Mouse (Mus musculus): Measurements from ENCODE around the gene Otud7a. TPM values are rescaled to one million over a fixed set of nuclear protein-coding genes. Genes with fewer than 3 reads are reported as not detected.
A peak's percentile ranks its signal among the peaks of the same experiment; 100 is the strongest.

Otud7a gene
- polyA plus RNA-seq, 1 experiment from 2014 or later = 3.4 TPM

- H3K4me3 ChIP-seq = no peak overlapping the region
- no peaks in the 10 kb centered on the region for H3K36me3 ChIP-seq (replicated peaks)
- H3K4me1 ChIP-seq = no peaks in the 10 kb centered on the region
- H3K9ac ChIP-seq = no peak overlapping the region
- 62% methylated on average over 2 of the region's 2 CpGs for WGBS
- no peaks in the 10 kb centered on the region for H3K9me3 ChIP-seq
- ATAC-seq (replicated peaks) = no peak
- no peak overlapping the region for H3K4me2 ChIP-seq
- H3K27ac ChIP-seq = no peak overlapping the region
- no peaks in the 10 kb centered on the region for H3K27me3 ChIP-seq (replicated peaks)
Measured at GRCm38 (mm10) chr7:63586184-63586870, 141.8 kb downstream of the Otud7a start.

DNA sequence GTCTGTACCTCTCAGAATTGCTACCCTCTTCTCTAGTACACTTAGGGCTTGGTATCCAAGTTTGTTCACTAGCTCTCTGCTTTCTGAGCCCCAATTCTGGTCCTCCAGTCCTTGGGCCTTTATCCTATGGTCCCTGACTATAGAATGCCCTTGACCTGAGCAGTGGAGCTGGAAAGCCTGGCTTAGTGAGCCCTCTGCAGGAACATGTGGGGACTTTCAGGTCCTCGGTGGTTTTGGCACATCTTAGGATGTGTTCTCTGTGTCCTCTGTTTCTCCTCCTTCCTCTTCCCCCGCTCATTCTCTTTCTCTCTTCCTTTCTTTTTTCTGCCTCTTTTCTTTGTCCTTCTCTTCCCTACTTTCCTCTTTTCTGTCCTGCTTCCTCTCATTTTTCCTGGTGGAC lies 145.8 kb downstream of the Otud7a start:
- H3K9me3 ChIP-seq = no peaks in the 10 kb centered on the region
- no peak overlapping the region for H3K4me2 ChIP-seq
- 83% methylated on average over 2 of the region's 2 CpGs for WGBS
- H3K27ac ChIP-seq = no peak overlapping the region
- no peaks in the 10 kb centered on the region for H3K27me3 ChIP-seq (replicated peaks)
- no peaks in the 10 kb centered on the region for H3K36me3 ChIP-seq (replicated peaks)
- ATAC-seq (replicated peaks) = no peak
- H3K4me1 ChIP-seq = no peaks in the 10 kb centered on the region
- H3K9ac ChIP-seq = no peak overlapping the region
- H3K4me3 ChIP-seq = no peak overlapping the region

DNA sequence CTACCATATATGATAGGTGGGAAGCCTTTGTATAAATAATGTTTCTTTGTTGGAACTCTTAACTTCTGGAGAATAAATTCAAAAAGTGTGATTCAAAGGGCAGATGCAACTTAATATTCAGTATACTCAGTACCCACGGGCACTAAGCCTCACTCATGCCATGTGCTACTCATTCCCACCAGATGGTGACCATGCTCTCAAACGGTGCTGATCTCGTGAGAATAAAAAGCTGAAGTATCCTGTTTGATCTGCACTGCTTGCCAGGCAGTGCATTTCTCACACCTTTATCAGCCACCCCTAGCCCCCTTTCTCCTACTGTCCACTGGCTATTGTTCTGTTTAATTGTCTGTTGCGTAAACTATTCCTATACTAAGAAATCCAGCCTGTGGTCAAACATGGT lies 146.8 kb downstream of the Otud7a start:
- ATAC-seq (replicated peaks) = no peak
- WGBS = 68% methylated on average over 4 of the region's 4 CpGs
- H3K27ac ChIP-seq = no peak overlapping the region

GRCm38 (mm10) chr7:63592061-63592460 lies 147.5 kb downstream of the Otud7a start:
- Histone ChIP-seq H3K4me1 (no peaks in the 10 kb centered on the region), H3K27me3 (replicated peaks) (no peaks in the 10 kb centered on the region), H3K27ac (no peak overlapping the region), H3K36me3 (replicated peaks) (no peaks in the 10 kb centered on the region), H3K4me2 (no peak overlapping the region), H3K9ac (no peak overlapping the region), H3K4me3 (no peak overlapping the region), H3K9me3 (no peaks in the 10 kb centered on the region)
- ATAC-seq (replicated peaks) = no peak
- WGBS = 75% methylated on average over 3 of the region's 3 CpGs

More for the DNA sequence above, 146.8 kb downstream of the Otud7a start:
- H3K27me3 ChIP-seq (replicated peaks) = no peaks in the 10 kb centered on the region
- H3K9me3 ChIP-seq = no peaks in the 10 kb centered on the region
- no peak overlapping the region for H3K9ac ChIP-seq
- no peaks in the 10 kb centered on the region for H3K36me3 ChIP-seq (replicated peaks)
- no peak overlapping the region for H3K4me2 ChIP-seq
- H3K4me1 ChIP-seq = no peaks in the 10 kb centered on the region
- no peak overlapping the region for H3K4me3 ChIP-seq

- ATAC-seq (replicated peaks) = no peak
- Histone ChIP-seq H3K36me3 (replicated peaks) (no peaks in the 10 kb centered on the region), H3K27ac (no peak overlapping the region), H3K9me3 (no peaks in the 10 kb centered on the region), H3K4me2 (no peak overlapping the region), H3K4me3 (no peak overlapping the region), H3K4me1 (no peaks in the 10 kb centered on the region), H3K27me3 (replicated peaks) (no peaks in the 10 kb centered on the region), H3K9ac (no peak overlapping the region)
- 97% methylated on average over 1 of the region's 1 CpGs for WGBS
Measured at GRCm38 (mm10) chr7:63604827-63605226, 160.3 kb downstream of the Otud7a start.

DNA sequence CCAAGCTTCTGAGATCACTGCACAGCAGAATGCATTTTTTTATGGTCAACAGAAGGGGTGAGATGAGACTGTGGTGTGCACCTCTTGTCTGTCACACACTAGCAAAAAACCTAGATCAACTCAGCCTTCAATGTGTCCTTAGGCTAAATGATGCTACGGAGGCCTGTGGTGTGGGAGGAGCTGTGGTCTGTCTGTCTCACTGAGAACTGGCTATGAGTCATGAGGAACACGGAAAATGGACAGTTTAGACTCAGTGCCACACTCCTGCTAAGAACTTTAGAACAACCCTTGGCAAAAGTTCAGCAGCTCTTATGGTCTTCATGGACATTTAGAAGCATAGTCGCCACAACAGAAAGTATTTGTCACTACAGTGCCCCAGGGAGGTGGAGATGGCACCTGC lies 172.5 kb downstream of the Otud7a start:
- no peak overlapping the region for H3K4me2 ChIP-seq
- H3K9ac ChIP-seq = no peak overlapping the region
- no peaks in the 10 kb centered on the region for H3K36me3 ChIP-seq (replicated peaks)
- no peak for ATAC-seq (replicated peaks)
- no peak overlapping the region for H3K4me3 ChIP-seq
- WGBS = 91% methylated on average over 3 of the region's 3 CpGs
- H3K27me3 ChIP-seq (replicated peaks) = no peaks in the 10 kb centered on the region
- H3K9me3 ChIP-seq = no peaks in the 10 kb centered on the region
- H3K27ac ChIP-seq = no peak overlapping the region
- H3K4me1 ChIP-seq = 0 out of 2 replicates have a peak, but pooled peaks cover 3% of the 10 kb centered on the region

DNA sequence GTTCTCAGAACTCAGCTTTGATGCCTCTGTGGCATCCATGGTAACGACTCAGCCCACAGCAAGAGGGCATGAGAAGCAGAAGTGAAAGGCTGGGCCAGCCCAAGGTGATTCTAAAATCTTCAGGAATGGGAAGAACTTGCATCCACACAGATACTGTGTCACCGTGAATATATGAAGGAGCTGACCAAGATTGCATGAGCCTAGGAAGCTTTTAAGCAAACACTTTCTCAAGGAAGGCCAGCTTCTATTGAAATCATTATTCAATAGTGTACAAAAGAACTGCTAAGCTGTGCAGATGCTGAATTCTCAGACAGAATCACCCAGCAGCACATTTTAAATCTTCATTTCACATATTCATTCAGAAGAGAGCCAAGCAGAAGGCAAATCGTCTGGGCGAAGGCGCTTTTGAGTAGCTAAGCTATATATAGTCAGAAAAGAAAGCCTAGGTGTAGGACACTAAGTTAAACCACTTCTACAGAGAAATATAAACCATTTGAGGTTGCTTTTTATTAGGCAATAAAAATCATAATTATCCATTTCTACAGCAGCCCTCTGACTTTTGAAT lies 176.3 kb downstream of the Otud7a start:
- Histone ChIP-seq H3K27me3 (replicated peaks) (no peaks in the 10 kb centered on the region), H3K4me3 (no peak overlapping the region), H3K9me3 (no peaks in the 10 kb centered on the region), H3K36me3 (replicated peaks) (no peaks in the 10 kb centered on the region), H3K27ac (peak overlapping the region; percentile 48), H3K4me1 (0 out of 2 replicates have a peak, but pooled peaks cover 3% of the 10 kb centered on the region), H3K4me2 (no peak overlapping the region), H3K9ac (no peak overlapping the region)
- 70% methylated on average over 5 of the region's 5 CpGs for WGBS
- ATAC-seq (replicated peaks) = peak; percentile 35; the same call in 1 of the 2 replicates

DNA sequence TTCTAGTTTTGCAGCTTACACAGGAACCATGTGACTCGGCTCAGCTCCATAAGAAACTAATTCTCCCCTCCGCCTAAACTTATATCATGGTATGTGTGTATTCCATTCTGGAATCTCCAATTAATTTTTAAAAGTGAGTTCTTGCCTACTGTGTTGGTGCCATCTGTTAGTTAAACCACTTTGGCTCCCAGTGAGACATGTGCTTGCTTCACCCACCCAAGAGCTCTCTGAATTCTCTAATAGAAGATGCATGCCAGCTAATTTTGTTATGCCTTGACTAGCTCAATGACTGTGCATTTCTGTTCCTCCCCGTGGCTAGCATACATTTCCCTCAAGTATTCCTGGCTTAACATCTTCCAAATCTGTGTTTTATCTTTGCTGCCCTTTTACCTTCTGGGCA lies 193.1 kb downstream of the Otud7a start:
- WGBS = 83% methylated on average over 3 of the region's 3 CpGs
- no peak overlapping the region for H3K27ac ChIP-seq
- H3K4me2 ChIP-seq = no peak overlapping the region
- ATAC-seq (replicated peaks) = no peak
- no peaks in the 10 kb centered on the region for H3K9me3 ChIP-seq
- no peak overlapping the region for H3K9ac ChIP-seq
- no peaks in the 10 kb centered on the region for H3K4me1 ChIP-seq
- H3K27me3 ChIP-seq (replicated peaks) = no peaks in the 10 kb centered on the region
- H3K36me3 ChIP-seq (replicated peaks) = no peaks in the 10 kb centered on the region
- no peak overlapping the region for H3K4me3 ChIP-seq

GRCm38 (mm10) chr7:63644002-63644401 lies 199.5 kb downstream of the Otud7a start:
- H3K9me3 ChIP-seq = no peaks in the 10 kb centered on the region
- H3K27me3 ChIP-seq (replicated peaks) = no peaks in the 10 kb centered on the region
- no peak for ATAC-seq (replicated peaks)
- H3K27ac ChIP-seq = no peak overlapping the region
- H3K36me3 ChIP-seq (replicated peaks) = no peaks in the 10 kb centered on the region
- H3K4me3 ChIP-seq = no peak overlapping the region
- H3K4me2 ChIP-seq = no peak overlapping the region
- no peaks in the 10 kb centered on the region for H3K4me1 ChIP-seq
- no peak overlapping the region for H3K9ac ChIP-seq
- 92% methylated on average over 1 of the region's 1 CpGs for WGBS

DNA sequence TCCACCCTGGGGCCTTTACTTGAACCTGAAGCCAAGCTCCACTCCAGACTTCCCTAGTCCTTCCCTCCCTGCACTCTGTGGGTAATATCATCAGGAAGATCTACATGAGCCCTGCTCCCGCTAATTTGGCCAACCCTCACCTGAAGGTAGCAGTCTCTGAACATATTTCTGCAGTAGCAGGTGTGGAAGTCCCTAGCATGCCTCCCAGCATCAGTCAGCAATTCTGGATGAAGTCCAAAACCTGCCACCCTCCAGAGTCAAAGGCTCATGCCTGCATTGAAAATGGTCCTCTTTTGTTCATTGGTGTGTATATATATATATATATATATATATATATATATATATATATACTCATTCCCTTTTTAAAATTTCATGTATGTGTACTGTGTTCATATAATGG lies 202.6 kb downstream of the Otud7a start:
- no peaks in the 10 kb centered on the region for H3K36me3 ChIP-seq (replicated peaks)
- no peak overlapping the region for H3K4me2 ChIP-seq
- no peak overlapping the region for H3K9ac ChIP-seq
- no peak for ATAC-seq (replicated peaks)
- no peaks in the 10 kb centered on the region for H3K4me1 ChIP-seq
- H3K27me3 ChIP-seq (replicated peaks) = no peaks in the 10 kb centered on the region
- no peak overlapping the region for H3K27ac ChIP-seq
- 84% methylated on average over 1 of the region's 1 CpGs for WGBS
- no peak overlapping the region for H3K4me3 ChIP-seq
- H3K9me3 ChIP-seq = no peaks in the 10 kb centered on the region

- no peak for ATAC-seq (replicated peaks)
- no peaks in the 10 kb centered on the region for H3K4me1 ChIP-seq
- H3K9me3 ChIP-seq = 0 out of 2 replicates have a peak, but pooled peaks cover 4% of the 10 kb centered on the region
- H3K4me2 ChIP-seq = no peak overlapping the region
- no peak overlapping the region for H3K4me3 ChIP-seq
- no peak overlapping the region for H3K27ac ChIP-seq
- H3K36me3 ChIP-seq (replicated peaks) = no peaks in the 10 kb centered on the region
- no peak overlapping the region for H3K9ac ChIP-seq
- H3K27me3 ChIP-seq (replicated peaks) = no peaks in the 10 kb centered on the region
- WGBS = 82% methylated on average over 1 of the region's 1 CpGs
Measured at GRCm38 (mm10) chr7:63660261-63660660, 215.7 kb downstream of the Otud7a start.

GRCm38 (mm10) chr7:63662757-63663156 lies 218.2 kb downstream of the Otud7a start:
- H3K27ac ChIP-seq = no peak overlapping the region
- H3K9me3 ChIP-seq = 0 out of 2 replicates have a peak, but pooled peaks cover 4% of the 10 kb centered on the region
- WGBS = 91% methylated on average over 3 of the region's 3 CpGs
- no peak overlapping the region for H3K4me3 ChIP-seq
- H3K27me3 ChIP-seq (replicated peaks) = no peaks in the 10 kb centered on the region
- H3K36me3 ChIP-seq (replicated peaks) = no peaks in the 10 kb centered on the region
- H3K4me1 ChIP-seq = peaks cover 1% of the 10 kb centered on the region; the same call in 1 of the 2 replicates
- H3K4me2 ChIP-seq = no peak overlapping the region
- no peak for ATAC-seq (replicated peaks)
- no peak overlapping the region for H3K9ac ChIP-seq

- H3K27ac ChIP-seq = no peak overlapping the region
- WGBS = 83% methylated on average over 3 of the region's 3 CpGs
- ATAC-seq (replicated peaks) = no peak
Measured at GRCm38 (mm10) chr7:63665496-63665895, 220.9 kb downstream of the Otud7a start.

More at GRCm38 (mm10) chr7:63665496-63665895, 220.9 kb downstream of the Otud7a start:
- Histone ChIP-seq H3K9me3 (no peaks in the 10 kb centered on the region), H3K27me3 (replicated peaks) (no peaks in the 10 kb centered on the region), H3K4me3 (no peak overlapping the region), H3K36me3 (replicated peaks) (no peaks in the 10 kb centered on the region), H3K4me2 (no peak overlapping the region), H3K4me1 (peaks cover 16% of the 10 kb centered on the region), H3K9ac (no peak overlapping the region)

Data from midbrain, embryonic 15.5 days (tissue).